Mouse (Mus musculus): ENCODE data around the gene Man1a. TPM values are rescaled to one million over a fixed set of nuclear protein-coding genes. Genes with fewer than 3 reads are reported as not detected.

The Man1a gene
- polyA plus RNA-seq, 1 experiment: 35.7 TPM

GRCm38 (mm10) chr10:54047885-54048284 is 28.5 kb downstream of the Man1a start:
- no peaks in the 10 kb centered on the region for H3K27me3 ChIP-seq (ENCODE audit: control insufficient read depth, insufficient read depth, low read length)
- TF ChIP-seq CTCF (IDR thresholded peaks at IDR 0.05; ENCODE audit: extremely low read depth, insufficient read depth, insufficient read length, insufficient replicate concordance) (no peak), POLR2A (IDR thresholded peaks at IDR 0.05; ENCODE audit: low read depth, low read length) (no peak)
- no peak for DNase-seq (ENCODE audit: low read depth in 1 of 2, low spot score in 2 of 2)
- 77% methylated on average over 4 of the region's 4 CpGs for WGBS
- H3K36me3 ChIP-seq (ENCODE audit: control insufficient read depth, insufficient read depth, low read length): peaks cover 7% of the 10 kb centered on the region; the same call in 1 of the 2 replicates
- no peak overlapping the region for H3K4me3 ChIP-seq (ENCODE audit: extremely low read depth, insufficient read depth, insufficient read length)
- H3K27ac ChIP-seq (ENCODE audit: insufficient read depth, low read length): no peak overlapping the region
- H3K4me1 ChIP-seq (ENCODE audit: control insufficient read depth, insufficient read depth, insufficient read length): peaks cover 6% of the 10 kb centered on the region

GRCm38 (mm10) chr10:54043358-54043757 is 33.1 kb downstream of the Man1a start:
- Histone ChIP-seq H3K27me3 (ENCODE audit: control insufficient read depth, insufficient read depth, low read length) (no peaks in the 10 kb centered on the region), H3K4me1 (ENCODE audit: control insufficient read depth, insufficient read depth, insufficient read length) (peaks cover 23% of the 10 kb centered on the region), H3K4me3 (ENCODE audit: extremely low read depth, insufficient read depth, insufficient read length) (no peak overlapping the region), H3K36me3 (ENCODE audit: control insufficient read depth, insufficient read depth, low read length) (peaks cover 4% of the 10 kb centered on the region; the same call in 1 of the 2 replicates), H3K27ac (ENCODE audit: insufficient read depth, low read length) (no peak overlapping the region)
- no peak for DNase-seq (ENCODE audit: low read depth in 1 of 2, low spot score in 2 of 2)
- 84% methylated on average over 3 of the region's 3 CpGs for WGBS
- no peak for TF ChIP-seq CTCF (IDR thresholded peaks at IDR 0.05; ENCODE audit: extremely low read depth, insufficient read depth, insufficient read length, insufficient replicate concordance)
- TF ChIP-seq POLR2A (IDR thresholded peaks at IDR 0.05; ENCODE audit: low read depth, low read length): no peak

GRCm38 (mm10) chr10:54042212-54042840 is 34.1 kb downstream of the Man1a start:
- no peak for DNase-seq (ENCODE audit: low read depth in 1 of 2, low spot score in 2 of 2)
- TF ChIP-seq CTCF (IDR thresholded peaks at IDR 0.05; ENCODE audit: extremely low read depth, insufficient read depth, insufficient read length, insufficient replicate concordance) (no peak), POLR2A (IDR thresholded peaks at IDR 0.05; ENCODE audit: low read depth, low read length) (no peak)
- H3K4me3 ChIP-seq (ENCODE audit: extremely low read depth, insufficient read depth, insufficient read length): no peak overlapping the region
- H3K36me3 ChIP-seq (ENCODE audit: control insufficient read depth, insufficient read depth, low read length): 0 out of 2 replicates have a peak, but pooled peaks cover 4% of the 10 kb centered on the region
- 87% methylated on average over 7 of the region's 7 CpGs for WGBS
- peaks cover 28% of the 10 kb centered on the region for H3K4me1 ChIP-seq (ENCODE audit: control insufficient read depth, insufficient read depth, insufficient read length)
- H3K27me3 ChIP-seq (ENCODE audit: control insufficient read depth, insufficient read depth, low read length): no peaks in the 10 kb centered on the region
- no peak overlapping the region for H3K27ac ChIP-seq (ENCODE audit: insufficient read depth, low read length)

- DNase-seq (ENCODE audit: low read depth in 1 of 2, low spot score in 2 of 2): peak; percentile 68 to 69
- no peaks in the 10 kb centered on the region for H3K27me3 ChIP-seq (ENCODE audit: control insufficient read depth, insufficient read depth, low read length)
- TF ChIP-seq POLR2A (IDR thresholded peaks at IDR 0.05; ENCODE audit: low read depth, low read length) (no peak), CTCF (IDR thresholded peaks at IDR 0.05; ENCODE audit: extremely low read depth, insufficient read depth, insufficient read length, insufficient replicate concordance) (no peak)
- H3K4me1 ChIP-seq (ENCODE audit: control insufficient read depth, insufficient read depth, insufficient read length): peaks cover 33% of the 10 kb centered on the region
- no peak overlapping the region for H3K4me3 ChIP-seq (ENCODE audit: extremely low read depth, insufficient read depth, insufficient read length)
- 0 out of 2 replicates have a peak, but pooled peaks cover 2% of the 10 kb centered on the region for H3K36me3 ChIP-seq (ENCODE audit: control insufficient read depth, insufficient read depth, low read length)
- peak overlapping the region; percentile 86 for H3K27ac ChIP-seq (ENCODE audit: insufficient read depth, low read length)
- WGBS: 5% methylated on average over 11 of the region's 11 CpGs
These were observed 35.9 kb downstream of the Man1a start for GRCm38 (mm10) chr10:54040261-54041165.

- Histone ChIP-seq H3K27me3 (ENCODE audit: control insufficient read depth, insufficient read depth, low read length) (no peaks in the 10 kb centered on the region), H3K4me3 (ENCODE audit: extremely low read depth, insufficient read depth, insufficient read length) (no peak overlapping the region), H3K36me3 (ENCODE audit: control insufficient read depth, insufficient read depth, low read length) (peaks cover 2% of the 10 kb centered on the region; the same call in 1 of the 2 replicates), H3K27ac (ENCODE audit: insufficient read depth, low read length) (peak overlapping the region; percentile 86), H3K4me1 (ENCODE audit: control insufficient read depth, insufficient read depth, insufficient read length) (peaks cover 35% of the 10 kb centered on the region)
- peak in 1 of 2 experiments; percentile 31 for DNase-seq (ENCODE audit: low read depth in 1 of 2, low spot score in 2 of 2)
- WGBS: 40% methylated on average over 4 of the region's 4 CpGs
- TF ChIP-seq POLR2A (IDR thresholded peaks at IDR 0.05; ENCODE audit: low read depth, low read length) (no peak), CTCF (IDR thresholded peaks at IDR 0.05; ENCODE audit: extremely low read depth, insufficient read depth, insufficient read length, insufficient replicate concordance) (no peak)
These were observed 36.7 kb downstream of the Man1a start for GRCm38 (mm10) chr10:54039754-54040153.

GRCm38 (mm10) chr10:54038734-54039133 is 37.7 kb downstream of the Man1a start:
- Histone ChIP-seq H3K27ac (ENCODE audit: insufficient read depth, low read length) (peak overlapping the region; percentile 69), H3K27me3 (ENCODE audit: control insufficient read depth, insufficient read depth, low read length) (no peaks in the 10 kb centered on the region), H3K4me3 (ENCODE audit: extremely low read depth, insufficient read depth, insufficient read length) (no peak overlapping the region), H3K4me1 (ENCODE audit: control insufficient read depth, insufficient read depth, insufficient read length) (peaks cover 33% of the 10 kb centered on the region), H3K36me3 (ENCODE audit: control insufficient read depth, insufficient read depth, low read length) (peaks cover 2% of the 10 kb centered on the region; the same call in 1 of the 2 replicates)
- no peak for TF ChIP-seq POLR2A (IDR thresholded peaks at IDR 0.05; ENCODE audit: low read depth, low read length)
- no peak for TF ChIP-seq CTCF (IDR thresholded peaks at IDR 0.05; ENCODE audit: extremely low read depth, insufficient read depth, insufficient read length, insufficient replicate concordance)
- 75% methylated on average over 10 of the region's 10 CpGs for WGBS
- no peak for DNase-seq (ENCODE audit: low read depth in 1 of 2, low spot score in 2 of 2)

Data from spleen, adult 2 months (tissue).